Mouse (Mus musculus): ENCODE results near the gene Tpi1.

- no peak for TF ChIP-seq POLR2A (IDR thresholded peaks at IDR 0.05; ENCODE audit: control insufficient read depth, extremely low read depth, insufficient read depth, low read length, poor library complexity)
- TF ChIP-seq CTCF (IDR thresholded peaks at IDR 0.05; ENCODE audit: borderline replicate concordance, control insufficient read depth, extremely low read depth, insufficient read depth, low read length, poor library complexity): no peak
These were observed 14.1 kb upstream of the Tpi1 start for GRCm38 (mm10) chr6:124828101-124828592.

Data from thymus, adult 2 months (tissue).